Mouse (Mus musculus): Measurements from ENCODE around the gene Tll2. TPM values are rescaled to one million over a fixed set of nuclear protein-coding genes. Genes with fewer than 3 reads are reported as not detected.

Gene Tll2
- polyA plus RNA-seq, 1 experiment from 2014 or later: not detected

DNA sequence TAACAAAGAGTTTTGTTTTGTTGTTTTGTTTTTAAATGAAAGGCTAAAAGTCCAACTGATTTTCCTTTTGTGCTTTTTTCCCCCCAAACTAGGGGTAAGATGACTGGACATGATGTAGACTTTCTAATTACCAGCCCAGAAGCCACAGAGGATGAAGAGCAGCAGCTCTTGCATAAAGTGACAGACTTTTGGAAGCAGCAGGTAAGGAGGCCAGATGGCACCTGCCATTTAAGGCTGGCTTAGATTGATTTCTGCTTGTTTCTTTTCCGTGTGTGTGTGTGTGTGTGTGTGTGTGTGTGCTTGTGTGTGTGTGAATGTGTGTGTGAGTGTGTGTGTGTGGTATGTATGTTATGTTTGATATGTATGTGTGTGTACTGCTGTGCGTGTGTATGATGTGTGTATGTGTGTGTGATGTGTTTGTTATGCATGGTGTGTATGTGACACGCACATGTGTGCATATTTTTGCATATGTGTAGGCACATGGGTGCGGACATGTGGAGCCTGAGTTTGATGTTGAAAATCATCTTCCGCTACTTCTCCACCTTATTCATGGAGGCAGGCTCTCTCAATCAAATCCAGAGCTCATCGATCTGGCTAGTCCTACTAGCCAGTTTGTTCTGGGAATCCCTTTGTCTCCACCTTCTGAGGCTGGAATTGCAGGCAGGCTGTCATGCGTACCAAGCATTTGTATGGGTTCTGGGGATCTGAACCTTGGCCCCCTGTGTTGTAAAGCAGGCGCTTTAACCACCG is 159.0 kb downstream of the Tll2 start:
- H3K27me3 ChIP-seq (ENCODE audit: insufficient read depth, low read length): no peaks in the 10 kb centered on the region
- H3K9me3 ChIP-seq (ENCODE audit: low read length): no peaks in the 10 kb centered on the region
- peaks cover 10% of the 10 kb centered on the region for H3K4me1 ChIP-seq (ENCODE audit: insufficient read depth, low read length)
- no peak overlapping the region for H3K4me3 ChIP-seq (ENCODE audit: low read length)
- H3K9ac ChIP-seq (replicated peaks; ENCODE audit: low read length): no peak overlapping the region
- WGBS: 81% methylated on average over 9 of the region's 9 CpGs
- ATAC-seq (ENCODE audit: low FRiP score, low TSS enrichment): no peak
- no peak overlapping the region for H3K4me2 ChIP-seq (replicated peaks; ENCODE audit: low read depth, low read length)
- no peak overlapping the region for H3K27ac ChIP-seq (ENCODE audit: low read length)
- H3K36me3 ChIP-seq (ENCODE audit: insufficient read depth, low read length): no peaks in the 10 kb centered on the region

DNA sequence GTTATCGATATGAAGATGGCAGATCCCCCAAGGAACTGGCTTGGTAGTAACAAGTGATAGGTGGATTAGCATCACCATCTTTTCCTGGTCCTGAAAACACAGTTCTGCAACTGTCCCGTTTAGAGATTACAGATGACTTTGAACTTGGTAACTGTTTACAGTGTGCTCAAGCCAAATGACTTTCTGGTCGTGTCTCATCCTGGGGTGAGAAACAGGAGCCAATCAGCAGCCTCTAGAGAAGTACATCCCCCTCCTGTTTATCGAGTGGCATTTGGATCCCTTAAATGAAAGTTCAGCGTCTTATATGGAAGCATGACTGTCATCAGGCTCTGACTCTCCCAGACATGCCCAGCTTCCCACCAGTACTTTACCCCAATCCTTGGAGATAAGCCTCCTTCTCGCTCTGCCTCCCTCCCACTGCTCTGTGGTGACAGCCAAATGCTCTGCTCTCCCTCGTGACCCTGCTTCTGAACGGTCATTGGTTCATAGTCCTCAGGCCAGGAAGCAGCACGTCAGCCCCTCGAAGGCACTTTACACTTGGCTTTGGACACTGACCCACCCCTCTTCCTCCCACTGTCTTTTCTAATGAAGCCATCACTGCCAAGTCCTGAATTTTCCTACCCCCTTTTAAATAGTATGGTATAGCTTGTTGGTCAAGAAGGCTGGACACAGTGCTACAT is 161.4 kb downstream of the Tll2 start:
- H3K27ac ChIP-seq (ENCODE audit: low read length): no peak overlapping the region
- H3K36me3 ChIP-seq (ENCODE audit: insufficient read depth, low read length): no peaks in the 10 kb centered on the region
- WGBS: 45% methylated on average over 10 of the region's 10 CpGs
- no peak overlapping the region for H3K4me3 ChIP-seq (ENCODE audit: low read length)
- ATAC-seq (ENCODE audit: low FRiP score, low TSS enrichment): peak; percentile 46; the same call in 1 of the 2 replicates
- no peaks in the 10 kb centered on the region for H3K27me3 ChIP-seq (ENCODE audit: insufficient read depth, low read length)
- H3K4me1 ChIP-seq (ENCODE audit: insufficient read depth, low read length): no peaks in the 10 kb centered on the region
- H3K9me3 ChIP-seq (ENCODE audit: low read length): no peaks in the 10 kb centered on the region
- 0 out of 2 replicates have a peak overlapping the region, but pooled peaks have one; percentile 10 for H3K4me2 ChIP-seq (replicated peaks; ENCODE audit: low read depth, low read length)
- no peak overlapping the region for H3K9ac ChIP-seq (replicated peaks; ENCODE audit: low read length)

DNA sequence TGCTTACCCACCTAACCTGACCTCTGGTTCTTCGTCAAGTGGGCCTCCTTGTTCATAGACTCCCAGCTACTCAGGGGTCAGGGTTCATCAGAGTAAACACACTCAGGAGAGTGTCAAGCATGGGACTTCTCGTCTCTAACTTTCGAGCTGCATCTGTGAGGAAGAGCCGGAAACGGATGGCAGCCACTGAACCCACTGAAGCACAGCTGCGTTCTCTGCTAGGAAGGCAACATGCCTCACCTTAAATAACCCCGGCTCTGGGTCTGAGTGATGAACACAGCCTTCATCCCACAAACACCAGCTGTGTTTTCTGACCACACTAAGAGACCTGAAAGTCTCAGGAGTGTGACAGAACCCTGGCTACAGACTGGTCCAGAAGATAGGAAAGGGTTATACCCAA is 167.5 kb downstream of the Tll2 start:
- Histone ChIP-seq H3K9ac (replicated peaks; ENCODE audit: low read length) (no peak overlapping the region), H3K4me3 (ENCODE audit: low read length) (no peak overlapping the region), H3K36me3 (ENCODE audit: insufficient read depth, low read length) (no peaks in the 10 kb centered on the region), H3K9me3 (ENCODE audit: low read length) (no peaks in the 10 kb centered on the region), H3K4me2 (replicated peaks; ENCODE audit: low read depth, low read length) (no peak overlapping the region), H3K4me1 (ENCODE audit: insufficient read depth, low read length) (no peaks in the 10 kb centered on the region), H3K27me3 (ENCODE audit: insufficient read depth, low read length) (no peaks in the 10 kb centered on the region), H3K27ac (ENCODE audit: low read length) (no peak overlapping the region)
- WGBS: 64% methylated on average over 7 of the region's 7 CpGs
- no peak for ATAC-seq (ENCODE audit: low FRiP score, low TSS enrichment)

DNA sequence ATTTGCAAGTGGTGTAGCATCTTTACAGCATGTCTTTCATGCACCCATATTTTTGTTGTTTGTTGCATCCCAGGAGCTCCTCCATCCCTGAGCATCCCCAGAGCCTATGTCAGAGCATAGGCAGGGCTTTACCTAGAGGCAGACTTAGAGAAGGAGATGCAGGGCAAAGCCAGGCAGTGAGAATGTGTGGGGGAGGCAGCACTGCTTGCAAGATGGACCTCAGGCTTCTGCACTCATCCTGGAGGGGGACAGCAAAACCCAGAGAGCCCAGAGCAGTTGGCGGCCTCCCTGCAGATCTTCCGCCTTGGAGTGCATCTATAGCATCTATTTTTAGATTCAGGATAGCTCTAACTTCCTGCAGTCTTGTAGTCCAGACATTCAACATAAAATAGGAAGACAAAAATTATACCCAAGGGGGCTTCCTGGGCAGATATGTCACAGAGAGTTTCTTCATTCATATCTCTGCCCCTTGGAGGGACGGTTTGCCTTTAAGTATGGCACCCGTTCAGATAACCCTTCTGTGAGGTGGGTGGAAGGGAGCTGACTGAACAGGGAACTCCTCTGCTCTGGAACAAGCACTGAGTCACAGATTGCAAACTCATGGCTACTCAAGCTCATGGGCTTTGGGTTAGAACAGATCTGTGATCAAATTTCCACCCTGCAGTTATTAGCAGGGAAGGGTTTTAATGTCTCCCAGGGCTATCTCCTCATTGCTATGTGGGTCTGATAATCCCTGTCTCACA is 170.7 kb downstream of the Tll2 start:
- no peak for ATAC-seq (ENCODE audit: low FRiP score, low TSS enrichment)
- Histone ChIP-seq H3K4me2 (replicated peaks; ENCODE audit: low read depth, low read length) (no peak overlapping the region), H3K4me1 (ENCODE audit: insufficient read depth, low read length) (no peaks in the 10 kb centered on the region), H3K27ac (ENCODE audit: low read length) (no peak overlapping the region), H3K36me3 (ENCODE audit: insufficient read depth, low read length) (no peaks in the 10 kb centered on the region), H3K27me3 (ENCODE audit: insufficient read depth, low read length) (no peaks in the 10 kb centered on the region), H3K9me3 (ENCODE audit: low read length) (no peaks in the 10 kb centered on the region), H3K4me3 (ENCODE audit: low read length) (no peak overlapping the region), H3K9ac (replicated peaks; ENCODE audit: low read length) (no peak overlapping the region)
- WGBS: 61% methylated on average over 4 of the region's 4 CpGs

Other genes starting within 250 kb of the Tll2 start
- gene Blnk, start 212.3 kb downstream of the Tll2 start, polyA plus RNA-seq (2015; fragmentation: Nextera tagmentation; extraction: Ambion mirVana): 19.2 and 20.8 TPM in 2 replicates
- 0.15 TPM in 1 of 2 replicates, not detected in the other for gene Dntt, start 177.6 kb downstream of the Tll2 start, polyA plus RNA-seq (2015; fragmentation: Nextera tagmentation; extraction: Ambion mirVana)
- not detected in 2 replicates for gene Opalin, start 129.7 kb downstream of the Tll2 start, polyA plus RNA-seq (2015; fragmentation: Nextera tagmentation; extraction: Ambion mirVana)
- 138 and 146 TPM in 2 replicates for gene Tm9sf3, start 57.2 kb upstream of the Tll2 start, polyA plus RNA-seq (2015; fragmentation: Nextera tagmentation; extraction: Ambion mirVana)
- gene Pik3ap1, start 178.3 kb upstream of the Tll2 start, polyA plus RNA-seq (2015; fragmentation: Nextera tagmentation; extraction: Ambion mirVana): 2.1 and 2.3 TPM in 2 replicates